Mouse (Mus musculus) MEL (cell line): ENCODE results near the gene Raver1. TPM values are rescaled to one million over a fixed set of nuclear protein-coding genes. Genes with fewer than 3 reads are reported as not detected.

Source experiments
- DNase-seq: peaks from one replicate; pipeline ENCODE4 v3.0.0; 2011; ENCODE audit warnings: low read depth, low spot score
- H3K27ac ChIP-seq: 2 replicates; pipeline ENCODE4 v1.5.1; 2012; ENCODE audit warnings: low read depth, mild to moderate bottlenecking, control low read depth, low read length, moderate library complexity; ENCODE audit not compliant: control insufficient read depth
- H3K27me3 ChIP-seq, 2 experiments: fragments of 150-350 bp in 1 of 2; sonication (generic) in 1 of 2; 2 replicates each; pipeline ENCODE4 v1.6.1; 2012; ENCODE audit warnings: low read length in 2 of 2, mild to moderate bottlenecking in 2 of 2, improper control_type of control experiment in 1 of 2, moderate library complexity in 1 of 2; ENCODE audit not compliant: insufficient read depth in 2 of 2, control insufficient read depth in 1 of 2
- H3K36me3 ChIP-seq, 2 experiments: 2 replicates each; pipeline ENCODE4 v1.6.1; 2012 to 2014; ENCODE audit warnings: low read length in 2 of 2, improper control_type of control experiment in 1 of 2, inconsistent platforms in 1 of 2, mild to moderate bottlenecking in 1 of 2; ENCODE audit not compliant: insufficient read depth in 2 of 2, control insufficient read depth in 1 of 2
- H3K4me1 ChIP-seq, 2 experiments: fragments of 150-350 bp in 1 of 2; sonication (generic) in 1 of 2; 2 replicates each; pipeline ENCODE4 v1.6.1; 2012; ENCODE audit warnings: low read length in 2 of 2, improper control_type of control experiment in 1 of 2, mild to moderate bottlenecking in 1 of 2; ENCODE audit not compliant: insufficient read depth in 2 of 2, control insufficient read depth in 1 of 2
- H3K4me3 ChIP-seq, 2 experiments: fragments of 150-350 bp in 1 of 2; sonication (generic) in 1 of 2; 2 replicates each; pipeline ENCODE4 v1.5.1; 2012; ENCODE audit warnings: low read depth in 2 of 2, low read length in 2 of 2, mild to moderate bottlenecking in 2 of 2, moderate library complexity in 2 of 2, control low read depth in 1 of 2, improper control_type of control experiment in 1 of 2; ENCODE audit not compliant: control insufficient read depth in 1 of 2, insufficient read depth in 1 of 2
- H3K79me2 ChIP-seq: 2 replicates; pipeline ENCODE4 v1.6.1; 2012; ENCODE audit warnings: mild to moderate bottlenecking, low read length, moderate library complexity; ENCODE audit not compliant: control insufficient read depth, poor library complexity, insufficient read depth
- H3K9ac ChIP-seq: 2 replicates; pipeline ENCODE4 v1.6.1; 2012; ENCODE audit warnings: low read depth, mild to moderate bottlenecking, control low read depth, low read length, moderate library complexity; ENCODE audit not compliant: control insufficient read depth, poor library complexity, severe bottlenecking
- H3K9me3 ChIP-seq: fragments of 150-350 bp; sonication (generic); replicated peaks from 2 replicates; pipeline ENCODE4 v1.6.1; 2012; ENCODE audit warnings: mild to moderate bottlenecking, low read length, improper control_type of control experiment, moderate library complexity; ENCODE audit not compliant: insufficient read depth
- CHD1 ChIP-seq: IDR thresholded peaks from 2 replicates; pipeline ENCODE4 v1.6.1; 2012; ENCODE audit warnings: low read depth, mild to moderate bottlenecking, inconsistent platforms, low read length, improper control_type of control experiment
- CTCF ChIP-seq, 3 experiments: IDR thresholded peaks in 2 of 3; conservative IDR thresholded peaks in 1 of 3; 2 replicates each; pipeline ENCODE4 v1.5.1; 2011 to 2012; ENCODE audit warnings: low read length in 3 of 3, low read depth in 2 of 3, mild to moderate bottlenecking in 2 of 3, improper control_type of control experiment in 1 of 3, inconsistent platforms in 1 of 3, mixed read lengths in 1 of 3, moderate library complexity in 1 of 3; ENCODE audit not compliant: control insufficient read depth in 1 of 3, insufficient read depth in 1 of 3, poor library complexity in 1 of 3, severe bottlenecking in 1 of 3
- E2F4 ChIP-seq: IDR thresholded peaks from 2 replicates; pipeline ENCODE4 v1.6.1; 2011; ENCODE audit warnings: low read depth, low read length, improper control_type of control experiment, borderline replicate concordance
- ELF1 ChIP-seq: IDR thresholded peaks from 2 replicates; pipeline ENCODE4 v1.6.1; 2014; ENCODE audit warnings: low read depth, mild to moderate bottlenecking, inconsistent platforms, low read length, improper control_type of control experiment, moderate library complexity
- EP300 ChIP-seq, 2 experiments: IDR thresholded peaks; 2 replicates each; pipeline ENCODE4 v1.6.1; 2011; ENCODE audit warnings: improper control_type of control experiment in 2 of 2, low read length in 2 of 2, low read depth in 1 of 2, mild to moderate bottlenecking in 1 of 2
- ETS1 ChIP-seq: IDR thresholded peaks from 2 replicates; pipeline ENCODE4 v1.6.1; 2012; ENCODE audit warnings: low read depth, mild to moderate bottlenecking, inconsistent platforms, low read length, improper control_type of control experiment, moderate library complexity
- GABPA ChIP-seq: IDR thresholded peaks from 2 replicates; pipeline ENCODE4 v1.6.1; 2012; ENCODE audit warnings: low read depth, mild to moderate bottlenecking, inconsistent platforms, low read length, improper control_type of control experiment, moderate library complexity
- GATA1 ChIP-seq: IDR thresholded peaks from 2 replicates; pipeline ENCODE4 v1.6.1; 2011; ENCODE audit warnings: low read depth, low read length, improper control_type of control experiment
- HCFC1 ChIP-seq: IDR thresholded peaks from 2 replicates; pipeline ENCODE4 v1.6.1; 2012; ENCODE audit warnings: low read depth, mild to moderate bottlenecking, inconsistent platforms, low read length, improper control_type of control experiment, moderate library complexity
- JUND ChIP-seq: IDR thresholded peaks from 2 replicates; pipeline ENCODE4 v1.6.1; 2011; ENCODE audit warnings: low read depth, mild to moderate bottlenecking, improper control_type of control experiment, low read length
- KAT2A ChIP-seq: conservative IDR thresholded peaks from 2 replicates; pipeline ENCODE4 v1.6.1; 2012; ENCODE audit warnings: low read depth, low read length, improper control_type of control experiment, inconsistent platforms
- MAX ChIP-seq: IDR thresholded peaks from 2 replicates; pipeline ENCODE4 v1.6.1; 2011; ENCODE audit warnings: low read length, improper control_type of control experiment
- MAZ ChIP-seq: IDR thresholded peaks from 2 replicates; pipeline ENCODE4 v1.6.1; 2012; ENCODE audit warnings: low read depth, mild to moderate bottlenecking, inconsistent platforms, low read length, improper control_type of control experiment
- MEF2A ChIP-seq: IDR thresholded peaks from 2 replicates; pipeline ENCODE4 v1.6.1; 2014; ENCODE audit warnings: low read depth, mild to moderate bottlenecking, inconsistent platforms, low read length, improper control_type of control experiment; ENCODE audit not compliant: poor library complexity, insufficient replicate concordance, severe bottlenecking; ENCODE audit errors: extremely low read depth
- MXI1 ChIP-seq: IDR thresholded peaks from 2 replicates; pipeline ENCODE4 v1.6.1; 2011; ENCODE audit warnings: mild to moderate bottlenecking, low read depth, low read length, improper control_type of control experiment
- MYB ChIP-seq: IDR thresholded peaks from 2 replicates; pipeline ENCODE4 v1.6.1; 2011; ENCODE audit warnings: mild to moderate bottlenecking, low read depth, low read length, improper control_type of control experiment
- MYC ChIP-seq: IDR thresholded peaks from 2 replicates; pipeline ENCODE4 v1.6.1; 2011; ENCODE audit warnings: low read depth, mild to moderate bottlenecking, low read length, improper control_type of control experiment, moderate library complexity
- NELFE ChIP-seq: IDR thresholded peaks from 2 replicates; pipeline ENCODE4 v1.6.1; 2011; ENCODE audit warnings: low read depth, low read length, improper control_type of control experiment
- NRF1 ChIP-seq: IDR thresholded peaks from 2 replicates; pipeline ENCODE4 v1.6.1; 2014; ENCODE audit warnings: low read depth, mild to moderate bottlenecking, inconsistent platforms, low read length, improper control_type of control experiment, moderate library complexity; ENCODE audit not compliant: poor library complexity, insufficient read depth, severe bottlenecking
- POLR2A ChIP-seq, 2 experiments: IDR thresholded peaks; 2 replicates each; pipeline ENCODE4 v1.6.1; 2011 to 2012; ENCODE audit warnings: low read length in 2 of 2, mild to moderate bottlenecking in 2 of 2, control low read depth in 1 of 2, improper control_type of control experiment in 1 of 2, low read depth in 1 of 2, moderate library complexity in 1 of 2; ENCODE audit not compliant: control insufficient read depth in 1 of 2, insufficient read depth in 1 of 2, poor library complexity in 1 of 2
- POLR2AphosphoS2 ChIP-seq: IDR thresholded peaks from 2 replicates; pipeline ENCODE4 v1.6.1; 2011; ENCODE audit warnings: low read length, improper control_type of control experiment
- POLR2AphosphoS5 ChIP-seq: IDR thresholded peaks from 2 replicates; pipeline ENCODE4 v1.6.1; 2012; ENCODE audit warnings: low read depth, borderline replicate concordance, mild to moderate bottlenecking, inconsistent platforms, low read length, moderate library complexity, mixed read lengths
- RAD21 ChIP-seq: IDR thresholded peaks from 2 replicates; pipeline ENCODE4 v1.6.1; 2011; ENCODE audit warnings: mild to moderate bottlenecking, low read depth, low read length, improper control_type of control experiment
- RCOR1 ChIP-seq: IDR thresholded peaks from 2 replicates; pipeline ENCODE4 v1.6.1; 2012; ENCODE audit warnings: low read depth, mild to moderate bottlenecking, inconsistent platforms, low read length, improper control_type of control experiment
- SIN3A ChIP-seq: IDR thresholded peaks from 2 replicates; pipeline ENCODE4 v1.6.1; 2012; ENCODE audit warnings: low read length, improper control_type of control experiment, inconsistent platforms
- SMC3 ChIP-seq: IDR thresholded peaks from 2 replicates; pipeline ENCODE4 v1.6.1; 2011; ENCODE audit warnings: low read depth, low read length, improper control_type of control experiment
- TAL1 ChIP-seq: IDR thresholded peaks from 2 replicates; pipeline ENCODE4 v1.6.1; 2012; ENCODE audit warnings: mild to moderate bottlenecking, inconsistent platforms, low read length, moderate library complexity, mixed read lengths
- TBP ChIP-seq: IDR thresholded peaks from 2 replicates; pipeline ENCODE4 v1.8.0; 2011; ENCODE audit warnings: low read depth, low read length, improper control_type of control experiment
- TCF12 ChIP-seq: IDR thresholded peaks from 2 replicates; pipeline ENCODE4 v1.6.1; 2014; ENCODE audit warnings: low read depth, mild to moderate bottlenecking, inconsistent platforms, low read length, improper control_type of control experiment, moderate library complexity
- UBTF ChIP-seq: IDR thresholded peaks from 2 replicates; pipeline ENCODE4 v1.6.1; 2012; ENCODE audit warnings: low read depth, mild to moderate bottlenecking, inconsistent platforms, low read length, improper control_type of control experiment, moderate library complexity, borderline replicate concordance; ENCODE audit not compliant: insufficient read depth
- USF1 ChIP-seq: IDR thresholded peaks from 2 replicates; pipeline ENCODE4 v1.6.1; 2014; ENCODE audit warnings: low read depth, mild to moderate bottlenecking, inconsistent platforms, low read length, improper control_type of control experiment, moderate library complexity
- USF2 ChIP-seq, 2 experiments: IDR thresholded peaks; 2 replicates each; pipeline ENCODE4 v1.6.1; 2011 to 2012; ENCODE audit warnings: improper control_type of control experiment in 2 of 2, low read length in 2 of 2, borderline replicate concordance in 1 of 2, inconsistent platforms in 1 of 2, low read depth in 1 of 2, mild to moderate bottlenecking in 1 of 2; ENCODE audit not compliant: insufficient read depth in 1 of 2
- ZC3H11A ChIP-seq: IDR thresholded peaks from 2 replicates; pipeline ENCODE4 v1.6.1; 2012; ENCODE audit warnings: low read depth, mild to moderate bottlenecking, inconsistent platforms, low read length, improper control_type of control experiment
- ZKSCAN1 ChIP-seq: IDR thresholded peaks from 2 replicates; pipeline ENCODE4 v1.6.1; 2012; ENCODE audit warnings: low read depth, mild to moderate bottlenecking, inconsistent platforms, low read length, improper control_type of control experiment, moderate library complexity
- ZMIZ1 ChIP-seq: IDR thresholded peaks from 2 replicates; pipeline ENCODE4 v1.6.1; 2012; ENCODE audit warnings: low read depth, mild to moderate bottlenecking, inconsistent platforms, low read length, improper control_type of control experiment, moderate library complexity
- polyA plus RNA-seq, 2 experiments: library from polyadenylated mRNA; stranded (reverse) in 1 of 2; unstranded in 1 of 2; fragments of >175 nt in 1 of 2; fragments of >200 nt in 1 of 2; gene quantifications; 2 replicates each; pipeline versions ENCODE4 v1.2.1 to v1.2.4; 2012; ENCODE audit warnings: low replicate concordance in 2 of 2, low read depth in 1 of 2; ENCODE audit not compliant: insufficient read length in 2 of 2, insufficient read depth in 1 of 2, missing spikeins in 1 of 2
- total RNA-seq: library from RNA; depleted of rRNA; stranded (reverse); fragments of 300-350 nt; gene quantifications from 2 replicates; pipeline ENCODE4 v1.2.3, GENCODE M21; 2012

Raver1 gene
- total and polyA plus RNA-seq, 3 experiments: 50.0 to 291 TPM; not detected in 1

DNA sequence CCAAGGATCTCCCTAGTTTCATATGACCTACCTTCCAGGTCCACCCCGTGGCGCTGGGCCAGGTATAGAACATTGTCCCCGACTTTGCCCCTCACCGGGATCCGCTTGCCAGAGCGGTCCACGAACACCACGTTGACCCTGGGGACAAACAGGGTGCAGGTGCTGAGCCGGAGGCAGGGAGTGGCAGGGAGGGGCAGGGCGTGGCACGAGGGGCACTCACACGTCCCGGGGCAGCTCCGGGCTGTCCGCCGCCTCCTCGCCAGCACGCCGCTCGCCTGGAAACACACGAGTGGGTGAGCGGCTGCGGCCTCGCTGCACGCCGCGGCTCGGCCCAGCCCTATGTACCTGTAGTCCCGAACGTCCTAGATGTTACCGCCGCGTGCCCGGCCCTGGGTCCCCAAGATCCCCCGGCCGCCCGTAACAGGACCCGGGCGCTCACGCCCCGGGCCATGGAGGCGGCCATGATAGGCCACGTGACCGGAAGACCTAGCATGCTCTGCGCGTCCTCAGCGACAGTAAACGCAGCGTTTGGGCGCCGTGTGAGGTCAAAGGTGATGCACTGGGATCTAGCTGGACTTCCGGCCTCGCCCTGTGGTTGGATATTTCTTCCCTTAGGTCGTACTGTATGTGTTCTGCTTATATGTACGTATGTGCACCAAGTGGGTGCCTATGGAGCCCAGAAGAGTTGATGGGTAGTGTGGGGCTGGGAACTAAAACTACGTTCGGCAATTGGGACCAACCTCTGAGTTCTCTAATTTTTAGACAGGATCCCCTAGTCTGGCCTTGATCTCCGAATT is 18.6 kb downstream of the Raver1 start, which contains the start of the genes Gm49373 and Fdx1l:
TSS of gene Gm49373 (minus strand) at position 53 of the 797 bp plus-strand sequence.
TSS of gene Fdx1l (minus strand) at position 571 of the 797 bp plus-strand sequence.
- Histone ChIP-seq H3K27me3 (no peaks in the 10 kb centered on the region), H3K4me1 (peaks cover 9 to 17% of the 10 kb centered on the region in 2 experiments; a peak in 3 of 4 replicates), H3K36me3 (peaks cover 19 to 27% of the 10 kb centered on the region in 2 experiments), H3K9ac (peak within 1 kb of the TSS; percentile 68), H3K4me3 (peak within 1 kb of the TSS; percentile 54 to 62), H3K79me2 (peaks cover 35% of the 10 kb centered on the region), H3K9me3 (no peaks in the 10 kb centered on the region), H3K27ac (peak within 1 kb of the TSS; percentile 57)
- DNase-seq: peak; percentile 99
- TF ChIP-seq MYB: peak; percentile 67
- TF ChIP-seq ZMIZ1: peak; percentile 98
- TF ChIP-seq TAL1: no peak
- TF ChIP-seq ZC3H11A: 0 out of 2 replicates have a peak, but pooled peaks have one; percentile 6
- TF ChIP-seq GATA1: peak; percentile 33; the same call in 1 of the 2 replicates
- TF ChIP-seq KAT2A: peak; percentile 97
- peak; percentile 69; the same call in 1 of the 2 replicates for TF ChIP-seq MEF2A
- peak; percentile 97; the same call in 1 of the 2 replicates for TF ChIP-seq UBTF
- peak; percentile 98 for TF ChIP-seq NELFE
- peak; percentile 96 for TF ChIP-seq CHD1
- peak; percentile 97 for TF ChIP-seq HCFC1
- TF ChIP-seq SMC3: no peak; the same call in none of the 2 replicates
- TF ChIP-seq CTCF (IDR thresholded peaks at IDR 0.05 in 2 of 3, conservative IDR thresholded peaks at IDR 0.05 in 1 of 3; ENCODE audit: control insufficient read depth in 1 of 3, insufficient read depth in 1 of 3, low read depth in 2 of 3, low read length in 3 of 3, poor library complexity in 1 of 3, severe bottlenecking in 1 of 3): no peak
- TF ChIP-seq JUND: peak; percentile 86; the same call in 1 of the 2 replicates
- TF ChIP-seq RCOR1: peak; percentile 86
- peak; percentile 88 for TF ChIP-seq ETS1
- TF ChIP-seq E2F4: peak; percentile 94; the same call in 1 of the 2 replicates
- peak in 1 of 2 experiments; percentile 77; a peak in 2 of 4 replicates for TF ChIP-seq EP300 (IDR thresholded peaks at IDR 0.05; ENCODE audit: low read depth in 1 of 2, low read length in 2 of 2)
- TF ChIP-seq MAZ: peak; percentile 94
- peak; percentile 97 for TF ChIP-seq POLR2AphosphoS5
- peak; percentile 100 for TF ChIP-seq SIN3A
- peak; percentile 89 for TF ChIP-seq TCF12
- TF ChIP-seq POLR2AphosphoS2: peak; percentile 100
- TF ChIP-seq ZKSCAN1: peak; percentile 98
- peak; percentile 100 for TF ChIP-seq MAX
- peak; percentile 91 for TF ChIP-seq TBP
- TF ChIP-seq USF1: peak; percentile 99
- TF ChIP-seq ELF1: peak; percentile 100
- peak; percentile 100 for TF ChIP-seq MYC
- peak; percentile 92 to 98 for TF ChIP-seq USF2 (IDR thresholded peaks at IDR 0.05; ENCODE audit: borderline replicate concordance in 1 of 2, insufficient read depth in 1 of 2, low read depth in 1 of 2, low read length in 2 of 2)
- TF ChIP-seq POLR2A (IDR thresholded peaks at IDR 0.05; ENCODE audit: control insufficient read depth in 1 of 2, insufficient read depth in 1 of 2, low read depth in 1 of 2, low read length in 2 of 2, poor library complexity in 1 of 2): peak in 1 of 2 experiments; percentile 99; a peak in 2 of 4 replicates
- peak; percentile 66 for TF ChIP-seq NRF1
- TF ChIP-seq MXI1: peak; percentile 100
- no peak for TF ChIP-seq RAD21
- TF ChIP-seq GABPA: peak; percentile 82; the same call in 1 of the 2 replicates
